In the genomic region with DNA sequence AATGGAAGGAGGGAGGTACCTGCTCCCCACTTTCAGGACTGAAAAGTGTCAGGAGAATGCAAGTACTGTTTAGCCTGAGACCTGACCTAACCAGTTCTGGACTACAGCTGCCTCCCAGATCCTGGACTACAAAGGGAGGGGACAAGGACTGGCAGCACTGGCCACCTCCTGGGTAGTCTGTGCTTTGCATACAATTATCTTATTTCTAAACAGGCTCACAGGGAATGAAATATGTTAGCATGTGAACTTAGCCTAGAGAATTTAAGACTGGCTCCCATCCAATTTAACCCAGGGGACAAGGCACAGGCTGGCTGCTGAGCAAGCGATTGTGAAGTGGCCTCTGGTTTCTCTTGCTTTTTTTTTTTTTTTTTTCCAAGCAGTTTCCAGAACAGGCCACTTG, we compare ENCODE assay signal across 18 mouse cellular contexts. TPM values are rescaled to one million over a fixed set of nuclear protein-coding genes. Genes with fewer than 3 reads are reported as not detected.
"Had no signal": no experiment of that assay in that cellular context is flagged by ENCODE, and none has a peak within 500 bp of the region (broad histone marks: within the 10 kb centered on the region; RNA-seq: fewer than 3 reads in every experiment).

No protein-coding gene starts in this region.

- H3K9ac ChIP-seq: liver, embryonic 15.5 days; midbrain, embryonic 15.5 days; neural tube, embryonic 12.5 days had no signal

- ATAC-seq: midbrain, embryonic 15.5 days had no signal

- H3K4me2 ChIP-seq: liver, embryonic 11.5 days; liver, embryonic 15.5 days; midbrain, embryonic 11.5 days; midbrain, embryonic 15.5 days; neural tube, embryonic 12.5 days had no signal

- H3K27ac ChIP-seq: left cerebral cortex, adult 2 months; limb, embryonic 10.5 days; liver, embryonic 15.5 days; macrophage; midbrain, embryonic 15.5 days; neural tube, embryonic 12.5 days; stomach, postnatal 0 days had no signal

- DNase-seq: kidney, adult 9 months; kidney, postnatal 14 days; thymus, postnatal 4 days had no signal

- H3K4me1 ChIP-seq: limb, embryonic 10.5 days; liver, embryonic 15.5 days; midbrain, embryonic 15.5 days; neural tube, embryonic 12.5 days had no signal

- H3K9me3 ChIP-seq: limb, embryonic 10.5 days; liver, embryonic 15.5 days; megakaryocyte, embryonic 14.5 days; midbrain, embryonic 15.5 days; neural tube, embryonic 12.5 days had no signal

- H3K4me3 ChIP-seq: left cerebral cortex, adult 2 months; limb, embryonic 10.5 days; liver, embryonic 15.5 days; megakaryocyte, embryonic 14.5 days; midbrain, embryonic 15.5 days; neural tube, embryonic 12.5 days had no signal

- H3K27me3 ChIP-seq: liver, embryonic 15.5 days; megakaryocyte, embryonic 14.5 days; midbrain, embryonic 15.5 days; neural tube, embryonic 12.5 days had no signal

RNA-seq across cellular contexts. Expression of a gene that starts 25.5 kb away (rescaled TPM):
- total RNA-seq: layer of hippocampus, postnatal 25 days; left cerebral cortex, postnatal 14 days; monocyte, adult 5-6 weeks; neutrophil, adult 5-6 weeks had no signal
- polyA plus RNA-seq: intestine, embryonic 14.5 days; limb, embryonic 10.5 days; liver, embryonic 11.5 days; liver, embryonic 15.5 days; midbrain, embryonic 11.5 days; midbrain, embryonic 15.5 days; neural tube, embryonic 12.5 days; stomach, postnatal 0 days had no signal
